Comparison of ENCODE assay signal across 8 mouse cellular contexts in genomic region chr9:68014991-68015396, GRCm38 (mm10).
A peak's percentile ranks its signal among the peaks of the same experiment; 100 is the strongest.
DNase-seq lines count a peak whose midpoint lies in the region; ATAC-seq and TF ChIP-seq lines count a peak whose summit lies in the region.

No protein-coding gene starts in this region.

- intact Hi-C loops in heart, postnatal 25 days (cut with DNase I): loop anchor here (5.0 to 10.0 kb wide), 5 partner anchors 237 to 1352 kb away; partner anchors contain the start of gene Rora

- in situ Hi-C loops in Patski (cut with MboI; ENCODE audit: low pct_unique_long_range_greater_than_20kb): loop anchor here (10.0 to 25.0 kb wide), 3 partner anchors 680 to 1347 kb away; no protein-coding TSS in a partner anchor

- CTCF ChIA-PET in Patski (lab: Charles Lee): interaction anchor here (1.0 to 1.3 kb wide), 2 partner anchors 23 to 147 kb away, joined by 3 to 4 read pairs; no protein-coding TSS in a partner anchor

- no peak overlapping the region for H3K4me2 ChIP-seq in forebrain, embryonic 16.5 days (ENCODE audit: low read length)

- ATAC-seq in Patski: peak; percentile 85
- peak; percentile 52; the same call in 1 of the 2 replicates for ATAC-seq in forebrain, embryonic 16.5 days

- H3K4me1 ChIP-seq in forebrain, embryonic 16.5 days (replicated peaks; ENCODE audit: control insufficient read depth, insufficient read depth, low read length): no peaks in the 10 kb centered on the region

- peak; percentile 95 for TF ChIP-seq CTCF in Patski (IDR thresholded peaks at IDR 0.05)

- POLR2A ChIA-PET in Patski (lab: Charles Lee): no interaction called here

- H3K9me3 ChIP-seq in forebrain, embryonic 16.5 days (ENCODE audit: control insufficient read depth, low read length): no peaks in the 10 kb centered on the region

- no peak overlapping the region for H3K9ac ChIP-seq in forebrain, embryonic 16.5 days (replicated peaks; ENCODE audit: low read depth, low read length)

- 11% methylated on average over 11 of the region's 11 CpGs for WGBS in forebrain, embryonic 16.5 days

- no peak overlapping the region for H3K27ac ChIP-seq in forebrain, embryonic 16.5 days (ENCODE audit: low read length)

- no peak overlapping the region for H3K4me3 ChIP-seq in forebrain, embryonic 16.5 days (replicated peaks; ENCODE audit: low read length)

- no peaks in the 10 kb centered on the region for H3K36me3 ChIP-seq in forebrain, embryonic 16.5 days (ENCODE audit: control insufficient read depth, insufficient read depth)

- DNase-seq in Patski (ENCODE audit: low read depth, low spot score): peak; percentile 12
- peak; percentile 77 to 86 for DNase-seq in cerebellum, adult 18-20 months
- peak; percentile 64 for DNase-seq in heart, postnatal 25 days (ENCODE audit: low spot score)
- peak; percentile 64 for DNase-seq in layer of hippocampus, adult 9-10 months (ENCODE audit: low spot score)
- peak; percentile 76 for DNase-seq in lung, postnatal 14 days
- DNase-seq in right cerebral cortex, postnatal 14 days: peak; percentile 79
- DNase-seq in yolk sac, embryonic 10.5 days (ENCODE audit: low spot score): peak; percentile 43

- H3K27me3 ChIP-seq in Patski: peaks cover 28% of the 10 kb centered on the region
- H3K27me3 ChIP-seq in forebrain, embryonic 16.5 days (replicated peaks; ENCODE audit: control insufficient read depth, insufficient read depth, low read length): no peaks in the 10 kb centered on the region

Comparison
In these comparisons a context has a peak if more than half of its experiments do, and no peak if none do; other contexts are left out.
1. DNase-seq: peak in every context shown above with its lines; median percentile 82 in cerebellum, adult 18-20 months; 79 in right cerebral cortex, postnatal 14 days; 76 in lung, postnatal 14 days; 64 in heart, postnatal 25 days; 64 in layer of hippocampus, adult 9-10 months; 43 in yolk sac, embryonic 10.5 days; 12 in Patski.